Comparison of ENCODE assay signal across 16 mouse cellular contexts in genomic region chr7:96148191-96148590, GRCm38 (mm10). TPM values are rescaled to one million over a fixed set of nuclear protein-coding genes. Genes with fewer than 3 reads are reported as not detected.
"Had no signal": no experiment of that assay in that cellular context is flagged by ENCODE, and none has a peak within 500 bp of the region (broad histone marks: within the 10 kb centered on the region; RNA-seq: fewer than 3 reads in every experiment).

No protein-coding gene starts in this region.

- H3K27me3 ChIP-seq: liver, embryonic 13.5 days had no signal

- DNase-seq: kidney, postnatal 10 days; kidney, postnatal 36 days; layer of hippocampus, postnatal 36 days; liver, embryonic 13.5 days; lung, adult 2 months; lung, postnatal 14 days; lung, postnatal 4 days; midbrain, embryonic 14.5 days; right cerebral cortex, adult 18-20 months; right cerebral cortex, postnatal 14 days; right cerebral cortex, postnatal 4 days; thymus, adult 18-20 months; thymus, postnatal 36 days had no signal

- H3K9me3 ChIP-seq: liver, embryonic 13.5 days had no signal

- H3K36me3 ChIP-seq: liver, embryonic 13.5 days had no signal

- H3K4me3 ChIP-seq: left cerebral cortex, adult 2 months; liver, embryonic 13.5 days had no signal

- H3K27ac ChIP-seq: left cerebral cortex, adult 2 months; liver, embryonic 13.5 days had no signal

- H3K4me1 ChIP-seq: liver, embryonic 13.5 days had no signal

- H3K4me2 ChIP-seq: liver, embryonic 13.5 days; midbrain, embryonic 11.5 days had no signal

- H3K9ac ChIP-seq: liver, embryonic 13.5 days had no signal

RNA-seq across cellular contexts. Expression of gene Tenm4, which starts 22.9 kb away (rescaled TPM):
- total RNA-seq: megakaryocyte progenitor cell, adult 5-6 weeks had no signal
